Mouse (Mus musculus) midbrain, postnatal 0 days (tissue): ENCODE data around the gene Adamtsl1. TPM values are rescaled to one million over a fixed set of nuclear protein-coding genes. Genes with fewer than 3 reads are reported as not detected.

Experiments
- ATAC-seq: fragments of 200-750 bp; cut with Nextera tagmentation; 2 replicates; pipeline ENCODE4 v1.8.0; 2017; ENCODE audit warnings: moderate number of reproducible peaks, mild to moderate bottlenecking, moderate TSS enrichment, moderate library complexity; ENCODE audit not compliant: low FRiP score
- DNase-seq: peaks from one replicate; pipeline ENCODE4 v3.0.0-alpha.2; 2015; ENCODE audit warnings: low spot score
- H3K27ac ChIP-seq: fragments of 300-500 bp; sonication (generic); 2 replicates; pipeline ENCODE4 v1.5.1; 2014; ENCODE audit warnings: low read depth, mild to moderate bottlenecking, low read length, mixed read lengths
- H3K27me3 ChIP-seq: fragments of 300-500 bp; sonication (generic); 2 replicates; pipeline ENCODE4 v1.6.1; 2014; ENCODE audit warnings: low read length, control low read depth, mixed read lengths; ENCODE audit not compliant: insufficient read depth
- H3K36me3 ChIP-seq: fragments of 300-500 bp; sonication (generic); 2 replicates; pipeline ENCODE4 v1.6.1; 2014; ENCODE audit warnings: low read length, control low read depth, mixed read lengths; ENCODE audit not compliant: insufficient read depth
- H3K4me1 ChIP-seq: fragments of 300-500 bp; sonication (generic); 2 replicates; pipeline ENCODE4 v1.6.1; 2014; ENCODE audit warnings: mild to moderate bottlenecking, control low read depth, antibody characterized with exemption, low read length, mixed read lengths; ENCODE audit not compliant: insufficient read depth
- H3K4me2 ChIP-seq: fragments of 300-500 bp; sonication (generic); 2 replicates; pipeline ENCODE4 v1.6.1; 2014; ENCODE audit warnings: low read depth, mild to moderate bottlenecking, low read length, mixed read lengths; ENCODE audit not compliant: poor library complexity, severe bottlenecking
- H3K4me3 ChIP-seq: fragments of 300-500 bp; sonication (generic); 2 replicates; pipeline ENCODE4 v1.5.1; 2014; ENCODE audit warnings: low read depth, mild to moderate bottlenecking, low read length, moderate library complexity
- H3K9ac ChIP-seq: fragments of 300-500 bp; sonication (generic); replicated peaks from 2 replicates; pipeline ENCODE4 v1.6.1; 2014; ENCODE audit warnings: mild to moderate bottlenecking, low read length, moderate library complexity, mixed read lengths; ENCODE audit not compliant: poor library complexity, severe bottlenecking
- H3K9me3 ChIP-seq: fragments of 300-500 bp; sonication (generic); 2 replicates; pipeline ENCODE4 v1.6.1; 2016; ENCODE audit warnings: low read length, control low read depth
- CTCF ChIP-seq: IDR thresholded peaks from 2 replicates; pipeline ENCODE4 v1.5.1; 2016; ENCODE audit warnings: antibody characterized with exemption, mild to moderate bottlenecking
- WGBS: fragments of 180-500 bp; shearing (Covaris S2); extraction: QIAGEN DNeasy Blood & Tissue Kit; methylation state at CpG from one replicate; pipeline ENCODE4 v1.1.7; 2014; 5-methylcytosine and 5-hydroxymethylcytosine counted together
- polyA plus RNA-seq: library from polyadenylated mRNA; unstranded; fragments of >200 nt; fragmentation: Nextera tagmentation; extraction: Ambion mirVana; gene quantifications from 2 replicates; pipeline ENCODE4 v1.2.1, GENCODE M21; 2015
- total RNA-seq: library from RNA; depleted of rRNA; stranded (reverse); fragments of >200 nt; gene quantifications from 2 replicates; pipeline ENCODE4 v1.2.3, GENCODE M21; 2014

The Adamtsl1 gene
- total and polyA plus RNA-seq, 2 experiments from 2014 or later: 4.9 to 7.3 TPM

GRCm38 (mm10) chr4:86312366-86312765 is 798.4 kb downstream of the Adamtsl1 start:
- WGBS: 76% methylated on average over 2 of the region's 2 CpGs
- TF ChIP-seq CTCF: no peak
- ATAC-seq: no peak

GRCm38 (mm10) chr4:86314442-86314841 is 800.5 kb downstream of the Adamtsl1 start:
- Histone ChIP-seq H3K4me1 (no peaks in the 10 kb centered on the region), H3K4me2 (no peak overlapping the region), H3K9me3 (no peaks in the 10 kb centered on the region), H3K27ac (no peak overlapping the region), H3K36me3 (no peaks in the 10 kb centered on the region), H3K27me3 (no peaks in the 10 kb centered on the region), H3K9ac (no peak overlapping the region), H3K4me3 (no peak overlapping the region)
- TF ChIP-seq CTCF: no peak
- no peak for ATAC-seq
- DNase-seq: no peak
- 78% methylated on average over 3 of the region's 3 CpGs for WGBS

More at GRCm38 (mm10) chr4:86312366-86312765, 798.4 kb downstream of the Adamtsl1 start:
- Histone ChIP-seq H3K36me3 (no peaks in the 10 kb centered on the region), H3K4me2 (no peak overlapping the region), H3K9ac (no peak overlapping the region), H3K4me3 (no peak overlapping the region), H3K27ac (no peak overlapping the region), H3K27me3 (no peaks in the 10 kb centered on the region), H3K4me1 (no peaks in the 10 kb centered on the region), H3K9me3 (no peaks in the 10 kb centered on the region)
- no peak for DNase-seq

- no peaks in the 10 kb centered on the region for H3K4me1 ChIP-seq
- H3K4me3 ChIP-seq: no peak overlapping the region
- ATAC-seq (no peak), DNase-seq (no peak)
- H3K4me2 ChIP-seq: no peak overlapping the region
- no peak overlapping the region for H3K9ac ChIP-seq
- H3K27me3 ChIP-seq: no peaks in the 10 kb centered on the region
- no peaks in the 10 kb centered on the region for H3K9me3 ChIP-seq
- TF ChIP-seq CTCF: no peak
- WGBS: 87% methylated on average over 4 of the region's 4 CpGs
- H3K36me3 ChIP-seq: no peaks in the 10 kb centered on the region
- H3K27ac ChIP-seq: no peak overlapping the region
Observed at GRCm38 (mm10) chr4:86315122-86315521, 801.1 kb downstream of the Adamtsl1 start.

- no peak for TF ChIP-seq CTCF
- H3K27ac ChIP-seq: no peak overlapping the region
- 64% methylated on average over 3 of the region's 3 CpGs for WGBS
- DNase-seq (no peak), ATAC-seq (no peak)
- no peaks in the 10 kb centered on the region for H3K4me1 ChIP-seq
- H3K27me3 ChIP-seq: no peaks in the 10 kb centered on the region
- no peak overlapping the region for H3K9ac ChIP-seq
- no peak overlapping the region for H3K4me2 ChIP-seq
- no peak overlapping the region for H3K4me3 ChIP-seq
- no peaks in the 10 kb centered on the region for H3K9me3 ChIP-seq
- H3K36me3 ChIP-seq: no peaks in the 10 kb centered on the region
Observed at GRCm38 (mm10) chr4:86317916-86318542, 804.1 kb downstream of the Adamtsl1 start.

GRCm38 (mm10) chr4:86325411-86325810 is 811.4 kb downstream of the Adamtsl1 start:
- Histone ChIP-seq H3K27me3 (no peaks in the 10 kb centered on the region), H3K4me3 (no peak overlapping the region), H3K36me3 (no peaks in the 10 kb centered on the region), H3K4me1 (no peaks in the 10 kb centered on the region), H3K4me2 (no peak overlapping the region), H3K9ac (no peak overlapping the region), H3K9me3 (no peaks in the 10 kb centered on the region), H3K27ac (no peak overlapping the region)
- no peak for TF ChIP-seq CTCF
- ATAC-seq (no peak), DNase-seq (peak; percentile 12)
- WGBS: 67% methylated on average over 2 of the region's 2 CpGs

- no peak; the same call in 1 of the 2 replicates for ATAC-seq
Observed at GRCm38 (mm10) chr4:86326003-86326402, 812.0 kb downstream of the Adamtsl1 start.

More at GRCm38 (mm10) chr4:86326003-86326402, 812.0 kb downstream of the Adamtsl1 start:
- Histone ChIP-seq H3K9ac (no peak overlapping the region), H3K36me3 (no peaks in the 10 kb centered on the region), H3K9me3 (no peaks in the 10 kb centered on the region), H3K4me1 (no peaks in the 10 kb centered on the region), H3K27ac (no peak overlapping the region), H3K4me2 (no peak overlapping the region), H3K27me3 (no peaks in the 10 kb centered on the region), H3K4me3 (no peak overlapping the region)
- 70% methylated on average over 5 of the region's 5 CpGs for WGBS
- no peak for TF ChIP-seq CTCF
- DNase-seq: no peak
